Mouse (Mus musculus): ENCODE results near the gene Coq2. TPM values are rescaled to one million over a fixed set of nuclear protein-coding genes. Genes with fewer than 3 reads are reported as not detected.

Coq2 gene
- total and polyA plus RNA-seq, 3 experiments: 35.4 to 56.1 TPM; not detected in 1

DNA sequence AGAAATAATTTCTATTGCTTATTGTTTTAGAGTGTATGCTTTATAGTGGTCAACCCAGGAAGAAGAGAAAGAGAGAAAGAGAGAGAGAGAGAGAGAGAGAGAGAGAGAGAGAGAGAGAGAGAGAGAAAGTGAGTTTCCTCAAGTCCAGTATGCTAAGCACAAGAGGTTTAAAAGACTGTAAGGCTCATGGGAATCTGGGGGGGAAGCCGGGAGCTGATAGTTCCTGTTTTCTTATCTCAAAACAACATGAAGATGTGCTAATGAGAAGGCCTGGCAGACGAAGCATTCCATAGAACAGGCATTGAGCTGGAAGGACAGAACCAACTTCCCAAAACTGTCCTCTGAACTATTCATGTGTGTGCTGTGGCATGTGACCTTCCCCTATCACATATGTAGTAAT is 22.9 kb upstream of the Coq2 start (continued):
- TF ChIP-seq ZNF384 (IDR thresholded peaks at IDR 0.05; ENCODE audit: low read depth, low read length) (no peak), NELFE (IDR thresholded peaks at IDR 0.05; ENCODE audit: low read depth, low read length) (no peak), NRF1 (IDR thresholded peaks at IDR 0.05; ENCODE audit: insufficient read depth, low read depth, low read length, poor library complexity, severe bottlenecking) (no peak), MAFK (IDR thresholded peaks at IDR 0.05; ENCODE audit: borderline replicate concordance, low read depth, low read length) (no peak; the same call in 1 of the 2 replicates), MXI1 (IDR thresholded peaks at IDR 0.05; ENCODE audit: low read depth, low read length) (no peak), ZMIZ1 (IDR thresholded peaks at IDR 0.05; ENCODE audit: low read depth, low read length) (no peak), POLR2A (IDR thresholded peaks at IDR 0.05; ENCODE audit: control insufficient read depth in 1 of 2, insufficient read depth in 1 of 2, low read depth in 1 of 2, low read length in 2 of 2, poor library complexity in 1 of 2) (no peak), MYB (IDR thresholded peaks at IDR 0.05; ENCODE audit: low read depth, low read length) (no peak), SIN3A (IDR thresholded peaks at IDR 0.05; ENCODE audit: low read length) (no peak), ZC3H11A (IDR thresholded peaks at IDR 0.05; ENCODE audit: low read depth, low read length) (no peak), CHD1 (IDR thresholded peaks at IDR 0.05; ENCODE audit: low read depth, low read length) (no peak), RCOR1 (IDR thresholded peaks at IDR 0.05; ENCODE audit: low read depth, low read length) (no peak), E2F4 (IDR thresholded peaks at IDR 0.05; ENCODE audit: borderline replicate concordance, low read depth, low read length) (no peak), USF1 (IDR thresholded peaks at IDR 0.05; ENCODE audit: low read depth, low read length) (peak; percentile 53; the same call in 1 of the 2 replicates), CTCF (IDR thresholded peaks at IDR 0.05 in 2 of 3, conservative IDR thresholded peaks at IDR 0.05 in 1 of 3; ENCODE audit: control insufficient read depth in 1 of 3, insufficient read depth in 1 of 3, low read depth in 2 of 3, low read length in 3 of 3, poor library complexity in 1 of 3, severe bottlenecking in 1 of 3) (no peak), POLR2AphosphoS2 (IDR thresholded peaks at IDR 0.05; ENCODE audit: low read length) (no peak), TBP (IDR thresholded peaks at IDR 0.05; ENCODE audit: low read depth, low read length) (no peak), GABPA (IDR thresholded peaks at IDR 0.05; ENCODE audit: low read depth, low read length) (no peak), CHD2 (IDR thresholded peaks at IDR 0.05; ENCODE audit: low read length) (no peak), ELF1 (IDR thresholded peaks at IDR 0.05; ENCODE audit: low read depth, low read length) (no peak), MEF2A (IDR thresholded peaks at IDR 0.05; ENCODE audit: extremely low read depth, insufficient replicate concordance, low read depth, low read length, poor library complexity, severe bottlenecking) (no peak), JUND (IDR thresholded peaks at IDR 0.05; ENCODE audit: low read depth, low read length) (peak; percentile 75; the same call in 1 of the 2 replicates)

- H3K4me1 ChIP-seq (ENCODE audit: control insufficient read depth in 1 of 2, insufficient read depth in 2 of 2, low read length in 2 of 2): peaks cover 0 to 4% of the 10 kb centered on the region in 2 experiments; a peak in 3 of 4 replicates
- H3K79me2 ChIP-seq (ENCODE audit: control insufficient read depth, insufficient read depth, low read length, poor library complexity): no peaks in the 10 kb centered on the region
- no peaks in the 10 kb centered on the region for H3K9me3 ChIP-seq (replicated peaks; ENCODE audit: insufficient read depth, low read length)
- peak; percentile 50 for DNase-seq (ENCODE audit: low read depth, low spot score)
- no peak overlapping the region for H3K9ac ChIP-seq (ENCODE audit: control insufficient read depth, low read depth, low read length, poor library complexity, severe bottlenecking)
- no peaks in the 10 kb centered on the region for H3K27me3 ChIP-seq (ENCODE audit: control insufficient read depth in 1 of 2, insufficient read depth in 2 of 2, low read length in 2 of 2)
- H3K27ac ChIP-seq (ENCODE audit: control insufficient read depth, low read depth, low read length): no peak overlapping the region
- TF ChIP-seq ETS1 (IDR thresholded peaks at IDR 0.05; ENCODE audit: low read depth, low read length) (no peak), TBP (IDR thresholded peaks at IDR 0.05; ENCODE audit: low read depth, low read length) (0 out of 2 replicates have a peak, but pooled peaks have one; percentile 26)
- no peaks in the 10 kb centered on the region; a peak in 2 of 4 replicates for H3K36me3 ChIP-seq (ENCODE audit: control insufficient read depth in 1 of 2, insufficient read depth in 2 of 2, low read length in 2 of 2)
- no peak overlapping the region for H3K4me3 ChIP-seq (ENCODE audit: control insufficient read depth in 1 of 2, insufficient read depth in 1 of 2, low read depth in 2 of 2, low read length in 2 of 2)
Observed at GRCm38 (mm10) chr5:100697398-100697797, 22.5 kb upstream of the Coq2 start.
